Mouse (Mus musculus) limb, embryonic 12.5 days (tissue): ENCODE measurements around the gene Irak2. TPM values are rescaled to one million over a fixed set of nuclear protein-coding genes. Genes with fewer than 3 reads are reported as not detected.

Source experiments
- ATAC-seq: fragments of 200-750 bp; cut with Nextera tagmentation; 2 replicates; pipeline ENCODE4 v1.8.0; 2017; ENCODE audit warnings: low read depth, moderate TSS enrichment; ENCODE audit not compliant: insufficient number of reproducible peaks, insufficient read depth, low FRiP score, low TSS enrichment
- H3K27ac ChIP-seq: fragments of 300-500 bp; sonication (generic); 2 replicates; pipeline ENCODE4 v1.5.1; 2016; ENCODE audit warnings: mild to moderate bottlenecking, moderate library complexity
- H3K27me3 ChIP-seq: fragments of 300-500 bp; sonication (generic); 2 replicates; pipeline ENCODE4 v1.6.1; 2016; ENCODE audit warnings: mild to moderate bottlenecking, moderate library complexity
- H3K36me3 ChIP-seq: fragments of 300-500 bp; sonication (generic); 2 replicates; pipeline ENCODE4 v1.6.1; 2016; ENCODE audit warnings: mild to moderate bottlenecking, moderate library complexity
- H3K4me1 ChIP-seq: fragments of 300-500 bp; sonication (generic); replicated peaks from 2 replicates; pipeline ENCODE4 v1.6.1; 2016
- H3K4me2 ChIP-seq: fragments of 300-500 bp; sonication (generic); 2 replicates; pipeline ENCODE4 v1.6.1; 2016; ENCODE audit warnings: mild to moderate bottlenecking, moderate library complexity
- H3K4me3 ChIP-seq: fragments of 300-500 bp; sonication (generic); replicated peaks from 2 replicates; pipeline ENCODE4 v1.5.1; 2016; ENCODE audit warnings: mild to moderate bottlenecking
- H3K9ac ChIP-seq: fragments of 300-500 bp; sonication (generic); replicated peaks from 2 replicates; pipeline ENCODE4 v1.6.1; 2016; ENCODE audit warnings: mild to moderate bottlenecking, moderate library complexity
- H3K9me3 ChIP-seq: fragments of 300-500 bp; sonication (generic); 2 replicates; pipeline ENCODE4 v1.6.1; 2016; ENCODE audit warnings: mild to moderate bottlenecking, moderate library complexity
- WGBS: fragments of 180-500 bp; shearing (Covaris S2); methylation state at CpG from one replicate; pipeline ENCODE4 v1.1.7; 2016; 5-methylcytosine and 5-hydroxymethylcytosine counted together
- microRNA-seq: library from miRNA; unstranded; fragments of <30 nt; microRNA quantifications from one replicate; pipeline ENCODE4, GENCODE M21; 2017
- polyA plus RNA-seq: library from polyadenylated mRNA; unstranded; fragments of >200 nt; fragmentation: Nextera tagmentation; extraction: Ambion mirVana; gene quantifications from 2 replicates; pipeline ENCODE4 v1.2.1, GENCODE M21; 2016

Irak2 gene
- polyA plus RNA-seq, 1 experiment from 2014 or later: 4.1 TPM

GRCm38 (mm10) chr6:113742321-113742720 lies 104.1 kb downstream of the Irak2 start:
- Histone ChIP-seq H3K9me3 (no peaks in the 10 kb centered on the region), H3K4me3 (no peak overlapping the region), H3K9ac (no peak overlapping the region), H3K27me3 (peaks cover 14% of the 10 kb centered on the region), H3K36me3 (peaks cover 14% of the 10 kb centered on the region), H3K4me1 (peaks cover 10% of the 10 kb centered on the region), H3K27ac (no peak overlapping the region), H3K4me2 (no peak overlapping the region)
- 85% methylated on average over 1 of the region's 1 CpGs for WGBS
- ATAC-seq: no peak

- Histone ChIP-seq H3K9ac (no peak overlapping the region), H3K36me3 (peaks cover 6% of the 10 kb centered on the region), H3K4me1 (peaks cover 10% of the 10 kb centered on the region), H3K4me2 (no peak overlapping the region), H3K27ac (no peak overlapping the region), H3K4me3 (no peak overlapping the region), H3K27me3 (peaks cover 20% of the 10 kb centered on the region), H3K9me3 (no peaks in the 10 kb centered on the region)
- WGBS: 40% methylated on average over 1 of the region's 1 CpGs
- no peak for ATAC-seq
These were observed 104.8 kb downstream of the Irak2 start for GRCm38 (mm10) chr6:113743111-113743510.

Small RNA genes within 50 kb of the gene (microRNA-seq; reads per million reads assigned to microRNA genes)
- 1.9 reads per million for gene Mir7042

Other genes starting within 250 kb of the Irak2 start
- gene Ttll3, start 249.2 kb upstream of the Irak2 start, polyA plus RNA-seq: 6.6 and 8.2 TPM in 2 replicates
- 28.0 and 30.9 TPM in 2 replicates for gene Rpusd3, start 219.1 kb upstream of the Irak2 start, polyA plus RNA-seq
- gene Cidec, start 202.7 kb upstream of the Irak2 start, polyA plus RNA-seq: not detected in 2 replicates
- 75.2 and 77.0 TPM in 2 replicates for gene Jagn1, start 195.9 kb upstream of the Irak2 start, polyA plus RNA-seq
- gene Il17re, start 180.0 kb upstream of the Irak2 start, polyA plus RNA-seq: 3.4 and 3.7 TPM in 2 replicates
- 4.2 and 5.1 TPM in 2 replicates for gene Il17rc, start 167.0 kb upstream of the Irak2 start, polyA plus RNA-seq
- gene Creld1, start 155.2 kb upstream of the Irak2 start, polyA plus RNA-seq: 14.1 and 14.9 TPM in 2 replicates
- 0.98 and 1.0 TPM in 2 replicates for gene Prrt3, start 136.5 kb upstream of the Irak2 start, polyA plus RNA-seq
- 76.4 TPM in 2 replicates for gene Emc3, start 106.8 kb upstream of the Irak2 start, polyA plus RNA-seq
- gene Fancd2, start 106.8 kb upstream of the Irak2 start, polyA plus RNA-seq: 14.8 and 16.1 TPM in 2 replicates
- not detected in 2 replicates for gene Fancd2os, start 37.8 kb upstream of the Irak2 start, polyA plus RNA-seq
- gene Brk1, start 33.7 kb upstream of the Irak2 start, polyA plus RNA-seq: 206 and 211 TPM in 2 replicates
- gene Vhl, start 14.5 kb upstream of the Irak2 start, polyA plus RNA-seq: 53.3 and 55.9 TPM in 2 replicates
- 0.83 and 1.1 TPM in 2 replicates for gene Tatdn2, start 58.6 kb downstream of the Irak2 start, polyA plus RNA-seq
- gene Ghrl, start 81.4 kb downstream of the Irak2 start, polyA plus RNA-seq: 0.59 and 0.60 TPM in 2 replicates
- 277 and 280 TPM in 2 replicates for gene Sec13, start 102.3 kb downstream of the Irak2 start, polyA plus RNA-seq